Mouse (Mus musculus): ENCODE data around the gene Gga1.

Gga1 gene

DNA sequence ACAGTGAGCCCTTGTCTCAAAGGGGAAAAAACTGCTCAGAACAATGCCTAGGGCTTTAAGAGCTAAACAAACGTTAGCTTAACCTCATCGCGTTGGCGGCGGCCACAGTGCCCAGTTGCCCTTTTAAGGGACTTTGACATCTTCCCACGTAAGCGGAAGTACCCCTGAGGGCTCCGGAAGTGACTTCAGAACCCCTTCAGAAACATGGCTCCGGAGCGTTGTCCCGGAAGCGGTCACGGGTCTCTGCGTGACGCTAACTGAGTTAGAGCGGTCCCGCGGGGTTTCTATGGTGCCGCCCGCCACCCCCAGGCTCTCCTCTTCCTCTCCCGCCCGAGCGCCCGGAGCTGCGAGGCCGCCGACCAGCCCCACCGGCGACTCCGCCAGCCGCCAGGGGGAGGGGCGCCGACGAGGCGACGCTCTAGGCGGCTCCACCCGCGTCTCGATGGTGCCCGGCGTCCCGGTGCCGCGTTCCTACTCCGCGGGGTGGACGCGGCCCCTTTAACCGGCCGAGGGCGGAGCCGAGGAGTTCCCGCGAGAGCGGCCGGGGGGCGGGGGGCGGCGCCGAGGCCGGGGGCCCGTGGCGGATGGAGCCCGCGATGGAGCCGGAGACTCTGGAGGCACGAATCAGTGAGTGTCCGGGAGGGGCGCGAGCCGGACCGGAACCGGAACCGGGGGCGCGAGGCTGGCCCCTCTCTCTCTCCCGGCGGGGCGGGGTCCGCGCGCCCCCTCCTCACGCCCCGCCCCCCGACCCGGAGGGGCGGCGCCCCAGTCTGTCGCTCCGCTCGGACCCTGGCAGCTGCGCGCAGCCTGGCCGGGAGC is at the start of gene Gga1:
TSS of gene Gga1 (plus strand) at position 200 of the 819 bp plus-strand sequence.
- DNase-seq (ENCODE audit: low read depth) = peak; percentile 81

- no peak for DNase-seq (ENCODE audit: low read depth)
Observed at GRCm38 (mm10) chr15:78828315-78828714, 48.7 kb upstream of the Gga1 start.

DNA sequence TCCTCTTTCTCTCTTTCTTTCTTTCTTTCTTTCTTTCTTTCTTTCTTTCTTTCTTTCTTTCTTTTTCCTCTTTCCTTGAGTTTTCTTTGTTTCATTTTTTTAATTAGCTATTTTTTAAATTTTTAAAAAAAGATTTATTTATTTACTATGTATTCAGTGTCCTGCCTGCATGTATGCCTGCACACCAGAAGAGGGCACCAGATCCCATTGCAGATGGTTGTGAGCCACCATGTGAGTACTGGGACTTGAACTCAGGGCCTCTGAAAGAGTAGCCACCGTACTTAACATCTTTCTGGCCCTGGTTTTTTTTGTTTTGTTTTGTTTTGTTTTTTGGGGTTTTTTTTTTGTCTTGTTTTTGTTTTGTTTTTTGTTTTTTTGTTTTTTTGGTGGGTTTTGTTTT is 47.4 kb upstream of the Gga1 start:
- no peak for DNase-seq (ENCODE audit: low read depth)

GRCm38 (mm10) chr15:78830742-78831719 is 46.0 kb upstream of the Gga1 start:
- no peak for DNase-seq (ENCODE audit: low read depth)

DNA sequence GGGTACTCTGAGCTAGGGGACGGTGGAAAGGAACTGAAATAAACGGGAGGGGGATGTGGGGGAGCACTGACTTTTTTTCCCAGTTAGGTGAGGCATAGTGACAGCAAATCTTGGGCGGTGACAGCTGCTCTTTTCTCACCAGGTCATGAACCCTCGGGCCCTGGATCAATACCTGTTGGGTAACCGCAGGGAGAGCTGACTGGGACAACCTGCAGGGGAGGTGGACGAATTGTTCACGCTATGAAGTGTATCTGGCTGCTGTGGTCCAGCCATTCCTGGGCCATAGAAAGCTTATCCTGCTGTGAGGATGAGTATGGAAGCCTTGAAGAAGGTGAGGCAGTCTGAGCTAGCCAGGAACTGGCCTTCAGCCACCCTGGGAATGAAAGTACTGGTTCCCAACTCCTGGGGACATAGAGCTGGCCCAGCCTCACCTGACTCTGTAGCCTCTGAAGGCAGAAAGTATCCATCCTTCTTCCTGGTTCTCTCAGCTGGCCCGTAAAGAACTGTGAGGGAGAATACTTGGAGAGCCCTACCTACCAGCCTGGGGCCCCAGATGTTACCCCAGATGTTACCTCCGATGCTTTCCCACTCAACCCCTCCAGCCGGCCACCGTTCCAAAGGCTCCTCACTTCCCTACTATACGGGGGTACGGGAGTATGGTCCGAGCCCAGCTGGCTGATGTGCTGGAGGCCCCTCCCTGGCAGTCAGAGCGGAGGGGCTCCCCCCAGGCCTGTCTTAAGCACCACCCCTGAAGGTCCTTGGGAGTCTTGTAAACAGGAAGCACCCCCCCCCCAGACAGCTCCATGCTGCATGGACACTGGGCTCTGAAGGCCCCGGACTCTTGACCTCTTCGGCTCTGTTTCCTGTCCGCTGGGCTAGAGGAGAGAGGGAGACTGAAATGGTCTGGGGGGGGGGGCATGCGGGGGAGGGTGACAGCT is 45.0 kb upstream of the Gga1 start:
- DNase-seq (ENCODE audit: low read depth) = no peak

DNA sequence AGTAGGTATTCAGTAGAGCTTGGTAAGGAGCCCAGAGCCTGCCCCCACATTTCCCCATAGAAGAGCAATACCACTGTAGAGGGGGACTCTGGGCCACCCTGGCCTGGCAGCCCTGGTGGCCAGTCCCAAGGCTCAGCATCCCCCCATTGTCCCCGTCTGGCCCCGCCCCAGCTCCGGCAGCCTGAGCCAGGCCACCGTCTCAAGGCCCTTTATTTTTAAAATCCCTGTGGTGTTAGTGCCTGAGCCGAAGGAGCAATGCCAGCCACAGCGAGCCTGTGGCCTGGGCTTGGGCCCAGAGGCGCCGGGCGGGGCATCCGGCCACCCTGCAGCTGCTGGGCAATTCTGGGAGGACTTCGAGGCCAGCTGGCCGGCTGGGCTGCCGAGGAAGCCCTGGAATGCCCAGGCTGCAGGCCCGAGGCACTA is 44.3 kb upstream of the Gga1 start:
- peak; percentile 90 for DNase-seq (ENCODE audit: low read depth)

GRCm38 (mm10) chr15:78833582-78833981 is 43.4 kb upstream of the Gga1 start:
- DNase-seq (ENCODE audit: low read depth) = no peak

DNA sequence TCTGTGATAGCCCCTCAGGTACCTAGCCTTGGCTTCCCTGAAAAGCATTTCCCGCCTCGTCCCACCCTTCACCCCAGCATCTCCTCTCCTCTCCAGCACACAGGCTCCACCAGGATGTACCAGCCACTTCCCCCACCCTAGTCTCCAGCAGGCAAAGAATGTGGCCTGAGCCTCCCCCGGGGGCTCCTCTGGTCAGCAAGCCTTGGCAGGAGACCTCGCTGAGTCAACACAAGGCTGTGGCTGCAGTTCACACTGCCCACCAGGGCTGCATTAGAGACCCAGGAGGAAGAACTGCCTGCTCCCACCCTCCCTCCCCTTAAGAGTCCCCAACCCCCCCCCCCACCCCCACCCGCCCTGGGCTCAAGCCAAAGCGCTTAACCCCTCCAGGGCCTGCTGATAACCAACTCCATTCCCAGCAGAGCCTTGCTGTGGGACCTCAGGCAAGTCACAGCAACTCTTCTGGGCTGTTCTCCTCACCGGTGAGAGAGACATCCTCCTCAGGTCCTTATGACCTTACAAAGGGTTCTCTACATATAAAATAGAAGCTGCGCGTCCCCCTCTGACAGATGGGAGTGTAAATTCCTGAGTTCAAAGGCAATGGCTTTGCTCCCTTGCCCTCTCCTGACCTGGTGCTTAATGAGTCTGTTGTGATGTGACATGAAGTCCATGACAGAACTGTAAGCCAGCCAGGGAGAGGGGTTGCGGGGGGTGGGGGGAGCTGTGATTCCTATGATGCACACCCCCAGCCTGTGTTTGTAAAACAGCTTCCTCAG is 42.6 kb upstream of the Gga1 start:
- DNase-seq (ENCODE audit: low read depth) = no peak

- no peak for DNase-seq (ENCODE audit: low read depth)
Observed at GRCm38 (mm10) chr15:78835200-78836085, 41.5 kb upstream of the Gga1 start.

DNA sequence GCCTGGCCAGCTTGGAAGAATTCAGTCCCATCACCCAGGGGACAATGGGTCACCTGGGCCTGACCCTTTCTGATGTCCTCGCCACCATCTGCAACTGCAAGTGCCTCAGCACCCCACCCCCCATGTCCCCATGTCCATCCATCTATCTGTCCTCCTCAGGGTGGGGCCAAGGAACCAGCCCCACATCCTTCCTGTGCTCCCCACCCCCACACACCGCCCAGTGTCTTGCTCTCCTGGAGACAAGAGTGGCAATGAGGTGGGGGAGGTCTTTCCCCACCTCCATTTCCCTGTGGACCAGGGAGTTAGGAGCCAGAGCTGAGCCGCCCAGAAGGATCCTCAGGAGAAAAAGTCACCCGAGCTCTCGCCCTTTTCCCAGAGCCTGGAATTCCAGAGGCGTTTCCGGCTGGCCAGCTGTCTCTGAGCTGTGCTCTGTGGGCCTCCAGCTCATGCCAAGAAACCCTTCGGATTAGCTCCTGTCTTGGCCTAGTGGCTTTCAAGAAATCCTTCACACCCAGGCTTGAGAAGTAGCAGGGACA is 40.8 kb upstream of the Gga1 start:
- no peak for DNase-seq (ENCODE audit: low read depth)

GRCm38 (mm10) chr15:78839744-78840143 is 37.2 kb upstream of the Gga1 start:
- no peak for DNase-seq (ENCODE audit: low read depth)

- DNase-seq (ENCODE audit: low read depth) = no peak
Observed at GRCm38 (mm10) chr15:78840241-78840640, 36.7 kb upstream of the Gga1 start.

DNA sequence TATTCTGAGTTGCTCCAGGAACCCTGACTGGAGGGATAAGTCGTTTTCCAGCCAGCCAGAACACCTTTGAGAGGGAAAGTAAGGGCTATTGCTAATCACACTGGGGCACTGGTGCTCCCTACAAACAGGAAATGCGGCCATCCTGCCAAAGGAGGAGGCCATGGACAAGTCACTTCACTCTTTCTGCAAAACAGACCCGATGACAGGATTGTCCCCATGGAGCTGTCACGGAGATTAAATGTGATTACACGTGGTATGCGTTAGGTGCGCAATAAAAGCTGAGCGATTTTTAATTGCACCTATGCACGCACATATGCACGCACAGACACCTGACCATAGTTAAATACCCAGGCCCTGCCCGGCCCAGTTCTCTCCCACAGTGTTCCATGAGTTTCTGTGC is 36.2 kb upstream of the Gga1 start:
- DNase-seq (ENCODE audit: low read depth) = no peak

DNA sequence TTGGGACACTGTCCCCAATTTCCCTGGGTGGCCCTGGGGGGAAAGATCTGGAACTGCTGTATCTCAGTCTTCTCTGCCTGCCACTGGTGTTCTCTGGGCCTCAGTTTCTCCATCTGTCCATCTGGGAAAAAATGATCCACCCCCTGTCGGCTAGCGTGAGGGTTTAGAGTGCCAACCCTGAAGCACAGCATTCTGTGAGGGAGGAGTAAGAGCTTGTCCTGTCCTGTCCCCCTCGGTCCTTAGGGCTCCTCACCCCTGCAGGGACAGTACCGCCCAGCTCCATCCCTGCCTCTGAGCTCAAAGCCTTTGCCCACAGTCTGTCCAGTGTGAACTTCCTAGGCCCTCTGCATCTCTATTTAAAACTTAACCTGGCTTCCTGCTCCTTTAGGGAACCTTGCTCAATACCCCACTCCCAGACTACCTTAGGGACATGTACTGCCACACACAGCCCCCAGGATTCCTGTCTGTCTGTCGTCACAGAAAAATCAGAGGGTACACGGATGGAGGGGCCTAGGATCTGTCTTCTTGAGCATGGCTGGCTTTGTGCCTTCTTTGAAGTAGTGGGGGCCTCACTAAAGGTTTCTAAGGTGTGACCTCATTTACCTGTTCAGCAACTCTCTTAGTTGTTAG is 35.7 kb upstream of the Gga1 start:
- no peak for DNase-seq (ENCODE audit: low read depth)

- DNase-seq (ENCODE audit: low read depth) = no peak
Observed at GRCm38 (mm10) chr15:78842371-78843163, 34.4 kb upstream of the Gga1 start, which contains the start of gene Cdc42ep1. Gene Cdc42ep1, plus strand, starts transcription at chr15:78842624.

GRCm38 (mm10) chr15:78843581-78844469 is 33.2 kb upstream of the Gga1 start:
- no peak for DNase-seq (ENCODE audit: low read depth)

DNA sequence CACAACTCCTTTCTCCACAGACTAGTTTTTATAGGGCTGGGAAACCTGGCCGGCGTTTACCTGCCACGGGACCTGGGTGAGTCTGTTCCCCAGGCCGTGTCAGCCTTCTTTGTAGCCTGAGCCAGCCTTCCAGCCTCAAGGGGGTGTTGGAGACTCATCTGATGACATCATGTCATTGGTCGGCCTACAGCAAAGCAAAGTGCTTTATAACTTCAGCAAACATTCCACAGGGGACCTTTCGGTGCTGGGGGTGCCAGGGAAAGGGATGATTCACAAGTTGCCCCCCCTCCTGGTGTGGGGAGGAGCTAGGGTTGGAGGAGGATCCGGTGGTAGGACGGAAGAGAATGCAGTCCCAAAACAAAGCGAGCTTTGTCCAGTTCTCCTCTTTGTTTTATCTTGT is 32.2 kb upstream of the Gga1 start:
- DNase-seq (ENCODE audit: low read depth) = peak; percentile 80

All from fibroblast of lung, adult 2 months (primary cell).